Mouse (Mus musculus) liver, embryonic 15.5 days (tissue): ENCODE measurements around the gene Prnd. TPM values are rescaled to one million over a fixed set of nuclear protein-coding genes. Genes with fewer than 3 reads are reported as not detected.

Source experiments
- ATAC-seq: fragments of 200-750 bp; cut with Nextera tagmentation; 2 replicates; pipeline ENCODE4 v1.8.0; 2017; ENCODE audit warnings: moderate number of reproducible peaks, mild to moderate bottlenecking, moderate library complexity; ENCODE audit not compliant: insufficient read depth
- H3K27ac ChIP-seq: fragments of 300-500 bp; sonication (generic); replicated peaks from 2 replicates; pipeline ENCODE4 v1.5.1; 2015; ENCODE audit warnings: mild to moderate bottlenecking, inconsistent platforms
- H3K27me3 ChIP-seq: fragments of 300-500 bp; sonication (generic); 2 replicates; pipeline ENCODE4 v1.6.1; 2015; ENCODE audit warnings: mild to moderate bottlenecking, inconsistent platforms
- H3K36me3 ChIP-seq: fragments of 300-500 bp; sonication (generic); replicated peaks from 2 replicates; pipeline ENCODE4 v1.6.1; 2015; ENCODE audit warnings: moderate library complexity, mild to moderate bottlenecking, inconsistent platforms
- H3K4me1 ChIP-seq: fragments of 300-500 bp; sonication (generic); replicated peaks from 2 replicates; pipeline ENCODE4 v1.6.1; 2015; ENCODE audit warnings: inconsistent platforms
- H3K4me2 ChIP-seq: fragments of 300-500 bp; sonication (generic); 2 replicates; pipeline ENCODE4 v1.6.1; 2015; ENCODE audit warnings: moderate library complexity, mild to moderate bottlenecking, inconsistent platforms
- H3K4me3 ChIP-seq: fragments of 300-500 bp; sonication (generic); replicated peaks from 2 replicates; pipeline ENCODE4 v1.5.1; 2015; ENCODE audit warnings: mild to moderate bottlenecking, inconsistent platforms
- H3K9ac ChIP-seq: fragments of 300-500 bp; sonication (generic); 2 replicates; pipeline ENCODE4 v1.6.1; 2015; ENCODE audit warnings: moderate library complexity, mild to moderate bottlenecking, inconsistent platforms
- H3K9me3 ChIP-seq: fragments of 300-500 bp; sonication (generic); replicated peaks from 2 replicates; pipeline ENCODE4 v1.6.1; 2016; ENCODE audit warnings: inconsistent platforms
- WGBS: fragments of 180-500 bp; shearing (Covaris S2); methylation state at CpG from one replicate; pipeline ENCODE4 v1.1.7; 2015; ENCODE audit warnings: mixed read lengths; ENCODE audit not compliant: insufficient replicate concordance; 5-methylcytosine and 5-hydroxymethylcytosine counted together
- polyA plus RNA-seq: library from polyadenylated mRNA; unstranded; fragments of >200 nt; fragmentation: Nextera tagmentation; extraction: Ambion mirVana; gene quantifications from 2 replicates; pipeline ENCODE4 v1.2.1, GENCODE M21; 2015

The Prnd gene
- polyA plus RNA-seq, 1 experiment from 2014 or later: 0.56 TPM

DNA sequence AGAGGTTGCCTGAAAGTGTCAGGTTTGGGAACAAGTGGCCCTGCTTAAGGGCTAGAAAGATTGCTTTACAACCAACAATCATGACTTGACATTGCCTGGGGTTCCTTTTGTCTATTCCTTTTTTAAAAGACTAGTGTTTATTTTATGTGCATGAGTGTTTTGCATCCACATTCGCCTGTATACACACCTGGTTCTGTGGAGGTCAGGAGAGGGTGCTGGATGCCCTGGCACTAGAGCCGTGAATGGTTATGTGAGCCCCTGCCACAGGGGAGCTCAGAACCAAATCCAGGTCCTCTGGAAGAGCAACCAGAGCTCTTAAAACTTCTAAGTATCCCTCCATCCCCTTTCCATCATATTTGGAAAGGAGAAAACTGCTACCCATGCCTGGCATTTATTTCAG lies 39.8 kb upstream of the Prnd start:
- Histone ChIP-seq H3K4me3 (peak overlapping the region; percentile 72), H3K27me3 (no peaks in the 10 kb centered on the region), H3K4me2 (peak overlapping the region; percentile 79), H3K9ac (peak overlapping the region; percentile 88), H3K9me3 (no peaks in the 10 kb centered on the region), H3K4me1 (peaks cover 55% of the 10 kb centered on the region), H3K36me3 (peaks cover 9% of the 10 kb centered on the region; the same call in 1 of the 2 replicates), H3K27ac (0 out of 2 replicates have a peak overlapping the region, but pooled peaks have one; percentile 10)
- ATAC-seq: no peak
- 57% methylated on average over 2 of the region's 2 CpGs for whole genome bisulfite sequencing

DNA sequence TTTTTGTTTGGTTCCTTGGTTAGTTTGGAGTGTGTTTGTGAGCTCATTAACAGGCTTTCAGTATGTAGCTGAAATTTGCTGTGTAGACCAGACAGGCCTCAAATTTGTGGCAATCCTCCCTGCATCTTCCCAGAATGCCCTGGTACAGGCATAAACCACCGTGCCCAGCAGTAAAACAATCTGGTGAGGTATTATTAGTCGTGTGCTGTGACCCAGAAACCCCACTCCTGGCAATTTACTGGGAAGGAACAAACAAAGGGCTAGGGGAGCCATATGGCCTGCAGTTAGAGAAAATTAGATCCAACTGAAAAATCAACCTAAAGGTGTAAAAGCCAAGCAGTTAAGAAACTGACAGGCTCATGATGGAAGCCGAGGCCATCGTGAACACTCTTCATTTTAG lies 39.3 kb upstream of the Prnd start:
- Histone ChIP-seq H3K9me3 (no peaks in the 10 kb centered on the region), H3K4me3 (peak overlapping the region; percentile 72), H3K4me1 (peaks cover 53% of the 10 kb centered on the region), H3K36me3 (peaks cover 14% of the 10 kb centered on the region; the same call in 1 of the 2 replicates), H3K4me2 (peak overlapping the region; percentile 79), H3K27me3 (no peaks in the 10 kb centered on the region), H3K27ac (no peak overlapping the region), H3K9ac (peak overlapping the region; percentile 88; the same call in 1 of the 2 replicates)
- 58% methylated on average over 4 of the region's 4 CpGs for WGBS
- ATAC-seq: no peak

- peaks cover 42% of the 10 kb centered on the region for H3K4me1 ChIP-seq
- no peak overlapping the region; the same call in 1 of the 2 replicates for H3K4me2 ChIP-seq
- no peak for ATAC-seq
- WGBS: 75% methylated on average over 8 of the region's 8 CpGs
- H3K27me3 ChIP-seq: no peaks in the 10 kb centered on the region
- no peaks in the 10 kb centered on the region for H3K9me3 ChIP-seq
- peak overlapping the region; percentile 10; the same call in 1 of the 2 replicates for H3K9ac ChIP-seq
- no peak overlapping the region for H3K4me3 ChIP-seq
- no peak overlapping the region for H3K27ac ChIP-seq
- H3K36me3 ChIP-seq: peaks cover 24% of the 10 kb centered on the region
These were observed 38.0 kb upstream of the Prnd start for GRCm38 (mm10) chr2:131912526-131913258.

GRCm38 (mm10) chr2:131932275-131932902 lies 18.3 kb upstream of the Prnd start:
- Histone ChIP-seq H3K4me1 (peaks cover 26% of the 10 kb centered on the region), H3K9me3 (no peaks in the 10 kb centered on the region), H3K27ac (no peak overlapping the region), H3K9ac (no peak overlapping the region), H3K4me3 (no peak overlapping the region), H3K36me3 (peaks cover 11% of the 10 kb centered on the region), H3K27me3 (no peaks in the 10 kb centered on the region), H3K4me2 (no peak overlapping the region)
- no peak for ATAC-seq
- WGBS: 38% methylated on average over 7 of the region's 7 CpGs

GRCm38 (mm10) chr2:131933013-131933412 lies 17.6 kb upstream of the Prnd start:
- H3K9ac ChIP-seq: no peak overlapping the region
- H3K4me2 ChIP-seq: no peak overlapping the region
- ATAC-seq: no peak
- H3K4me1 ChIP-seq: peaks cover 26% of the 10 kb centered on the region
- peaks cover 11% of the 10 kb centered on the region for H3K36me3 ChIP-seq
- no peaks in the 10 kb centered on the region for H3K27me3 ChIP-seq
- H3K27ac ChIP-seq: no peak overlapping the region
- no peak overlapping the region for H3K4me3 ChIP-seq
- 40% methylated on average over 6 of the region's 6 CpGs for WGBS
- no peaks in the 10 kb centered on the region for H3K9me3 ChIP-seq

- Histone ChIP-seq H3K27me3 (no peaks in the 10 kb centered on the region), H3K4me2 (no peak overlapping the region), H3K9ac (no peak overlapping the region), H3K4me1 (peaks cover 26% of the 10 kb centered on the region), H3K4me3 (no peak overlapping the region), H3K9me3 (no peaks in the 10 kb centered on the region), H3K36me3 (peaks cover 11% of the 10 kb centered on the region), H3K27ac (no peak overlapping the region)
- no peak for ATAC-seq
- 54% methylated on average over 3 of the region's 3 CpGs for WGBS
These were observed 17.1 kb upstream of the Prnd start for GRCm38 (mm10) chr2:131933598-131933997.

DNA sequence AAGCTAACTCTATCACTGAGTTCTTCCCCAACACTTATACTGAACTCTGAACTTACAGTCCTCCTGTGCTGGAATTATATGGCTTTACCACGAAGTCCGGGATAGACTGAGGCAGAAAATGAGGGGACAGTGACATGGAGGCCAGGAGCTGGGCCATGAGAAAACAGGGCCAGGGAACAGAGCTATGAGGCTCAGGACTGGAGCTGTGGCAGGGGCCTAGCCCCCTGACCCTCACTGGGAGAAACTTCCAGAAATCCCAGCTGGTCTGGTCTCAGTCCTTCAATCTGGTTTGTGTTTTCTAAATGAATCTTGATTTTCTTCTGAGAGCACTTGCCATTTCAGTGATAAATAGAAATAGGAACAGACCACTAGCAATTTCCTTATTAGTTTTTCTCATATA lies 16.4 kb upstream of the Prnd start:
- H3K9ac ChIP-seq: no peak overlapping the region
- H3K4me3 ChIP-seq: no peak overlapping the region
- peaks cover 28% of the 10 kb centered on the region for H3K4me1 ChIP-seq
- WGBS: 84% methylated on average over 2 of the region's 2 CpGs
- H3K9me3 ChIP-seq: no peaks in the 10 kb centered on the region
- H3K36me3 ChIP-seq: peaks cover 11% of the 10 kb centered on the region
- no peak for ATAC-seq
- H3K27me3 ChIP-seq: no peaks in the 10 kb centered on the region
- H3K4me2 ChIP-seq: no peak overlapping the region
- no peak overlapping the region for H3K27ac ChIP-seq

DNA sequence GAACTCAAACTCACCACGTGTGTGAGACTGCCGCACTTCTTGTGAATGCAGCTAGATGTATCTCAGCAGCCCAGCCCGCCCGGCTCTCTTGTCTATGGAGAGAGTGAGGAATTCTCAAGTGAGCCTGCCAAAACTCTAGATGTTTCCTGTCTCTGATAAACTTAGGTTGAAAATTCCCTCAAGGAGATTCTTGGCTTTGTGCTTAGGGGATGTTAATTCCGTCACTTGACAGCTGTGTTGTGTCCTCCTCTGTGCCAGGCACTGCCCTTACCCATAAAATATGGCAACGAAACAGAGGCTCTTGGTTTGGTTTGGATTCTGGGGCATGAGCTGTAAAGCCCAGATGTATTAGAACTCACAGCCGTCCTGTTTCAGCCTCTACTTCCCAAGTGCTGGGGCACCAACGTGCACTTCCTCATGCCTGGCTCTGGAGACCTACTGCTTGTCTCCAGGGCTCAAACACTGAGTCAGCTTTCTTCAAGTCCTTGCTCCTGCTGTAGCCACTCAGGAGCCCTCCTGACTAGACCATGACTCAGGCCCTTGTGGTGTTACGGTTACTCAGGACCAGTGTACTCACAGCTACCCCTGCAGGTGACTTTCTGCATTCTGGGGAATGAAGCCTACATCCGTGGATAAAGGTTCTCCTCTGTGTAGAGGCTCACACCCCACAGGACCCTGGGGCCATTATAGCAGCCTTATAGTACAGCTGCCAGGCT lies 15.1 kb upstream of the Prnd start:
- WGBS: 59% methylated on average over 10 of the region's 10 CpGs
- Histone ChIP-seq H3K27me3 (no peaks in the 10 kb centered on the region), H3K4me3 (no peak overlapping the region), H3K4me2 (no peak overlapping the region), H3K9ac (no peak overlapping the region), H3K4me1 (peaks cover 41% of the 10 kb centered on the region), H3K27ac (no peak overlapping the region), H3K36me3 (peaks cover 11% of the 10 kb centered on the region), H3K9me3 (no peaks in the 10 kb centered on the region)
- peak; percentile 55; the same call in 1 of the 2 replicates for ATAC-seq

- no peak overlapping the region for H3K4me2 ChIP-seq
- WGBS: 85% methylated on average over 10 of the region's 10 CpGs
- ATAC-seq: no peak
- H3K27me3 ChIP-seq: no peaks in the 10 kb centered on the region
- no peak overlapping the region for H3K9ac ChIP-seq
- H3K36me3 ChIP-seq: peaks cover 11% of the 10 kb centered on the region
- no peak overlapping the region for H3K27ac ChIP-seq
- peaks cover 49% of the 10 kb centered on the region for H3K4me1 ChIP-seq
- H3K9me3 ChIP-seq: no peaks in the 10 kb centered on the region
- H3K4me3 ChIP-seq: no peak overlapping the region
These were observed 14.3 kb upstream of the Prnd start for GRCm38 (mm10) chr2:131936410-131936809.

DNA sequence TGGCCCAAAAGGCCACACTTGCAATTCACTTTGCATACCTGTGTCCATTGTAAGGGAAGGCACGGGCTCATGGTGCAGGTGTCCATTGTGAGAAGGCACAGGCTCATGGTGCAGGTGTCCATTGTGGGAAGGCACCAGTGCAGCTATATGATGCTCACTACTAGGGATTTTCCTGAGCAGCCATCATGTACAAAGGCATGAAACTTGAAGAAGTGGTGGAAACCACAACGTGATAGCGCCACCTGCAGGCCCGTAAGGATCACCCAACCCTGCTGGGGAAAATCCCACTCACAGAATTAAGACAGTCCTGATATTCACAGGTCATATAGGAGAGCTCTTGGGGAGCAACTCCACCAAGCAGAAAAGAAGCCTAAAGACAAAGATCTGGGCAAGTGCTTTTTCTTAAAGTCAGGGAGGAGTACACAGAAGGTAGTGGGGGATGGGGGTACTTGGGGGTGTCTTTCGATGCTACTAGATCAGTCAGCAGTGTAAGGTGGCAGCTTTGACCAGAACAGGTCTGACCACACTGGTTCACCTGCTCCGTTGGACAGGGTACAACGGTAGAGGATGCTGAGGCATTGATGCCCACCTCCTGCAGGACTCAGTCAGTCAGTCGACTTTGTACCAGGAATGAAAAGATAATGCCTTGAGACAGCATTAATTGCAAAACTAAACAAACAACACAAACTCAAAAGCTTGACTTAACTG lies 11.1 kb upstream of the Prnd start:
- H3K27ac ChIP-seq: peak overlapping the region; percentile 81
- no peaks in the 10 kb centered on the region for H3K27me3 ChIP-seq
- no peaks in the 10 kb centered on the region for H3K9me3 ChIP-seq
- H3K4me2 ChIP-seq: no peak overlapping the region
- no peak for ATAC-seq
- H3K36me3 ChIP-seq: peaks cover 11% of the 10 kb centered on the region
- H3K4me3 ChIP-seq: no peak overlapping the region
- H3K9ac ChIP-seq: no peak overlapping the region
- peaks cover 35% of the 10 kb centered on the region for H3K4me1 ChIP-seq
- 29% methylated on average over 8 of the region's 8 CpGs for WGBS
